Mouse (Mus musculus) T-helper 2 cell (primary cell): ENCODE results near the gene Gna15.

Experiments used
- in situ Hi-C: fragments of 300-600 bp; cut with MboI, MseI; formaldehyde crosslinking; loops from one replicate; pipeline ENCODE4 v1.15.1; 2025; ENCODE audit warnings: high pct_unique_total_duplicates

The Gna15 gene

GRCm38 (mm10) chr10:81524051-81524605, at the start of gene Gna15:
Gene Gna15 (minus strand): TSS chr10:81524225.
- in situ Hi-C loops = no loop called here

DNA sequence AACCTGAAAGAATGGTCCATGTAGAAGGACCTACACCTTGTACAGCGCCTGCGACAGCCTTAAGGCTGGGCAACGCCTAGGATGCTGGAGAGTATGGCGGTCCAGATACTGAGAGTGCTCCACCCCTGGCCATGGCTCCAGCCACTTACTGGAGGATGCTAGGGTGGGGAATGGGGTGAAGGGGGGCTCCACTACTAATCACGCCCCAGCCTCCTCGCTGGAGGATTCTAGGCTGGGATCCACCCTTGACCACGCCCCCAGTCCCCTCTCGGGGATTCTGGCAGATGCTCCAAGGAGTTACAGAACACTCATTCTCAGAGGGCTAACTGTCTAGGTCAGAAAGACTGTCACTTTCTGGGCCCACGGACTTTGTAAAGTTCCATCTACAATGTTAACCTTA, 49.0 kb upstream of the Gna15 start:
- in situ Hi-C loops = no loop called here

DNA sequence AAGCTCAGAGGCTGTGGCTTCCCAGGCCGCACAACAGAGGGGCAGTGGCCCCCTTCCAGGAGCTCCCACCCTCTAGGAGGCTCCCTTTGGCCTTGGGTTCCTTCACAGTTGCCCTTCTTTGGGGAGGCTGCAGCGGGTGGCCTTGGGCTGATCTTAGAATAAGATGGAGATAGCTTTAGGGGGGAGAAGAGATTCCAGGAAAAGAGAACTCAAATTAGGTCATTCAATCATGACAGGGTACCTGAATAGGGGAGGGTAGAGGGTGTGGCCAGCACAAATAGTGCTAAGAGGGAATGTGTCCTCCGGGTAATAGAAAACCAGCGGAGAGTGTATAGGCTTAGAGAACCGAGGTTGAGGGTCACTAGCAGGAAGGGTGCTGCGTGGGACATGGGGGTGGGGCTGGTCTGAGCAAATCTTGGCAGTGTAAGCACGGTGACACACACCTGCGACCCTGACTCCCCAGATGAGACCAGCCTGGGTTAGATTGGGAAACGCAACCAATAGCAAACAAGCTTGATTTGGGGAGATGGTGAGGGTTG, 48.2 kb upstream of the Gna15 start:
- in situ Hi-C loops = no loop called here

GRCm38 (mm10) chr10:81571501-81571876, 47.5 kb upstream of the Gna15 start:
- in situ Hi-C loops = no loop called here

- in situ Hi-C loops = no loop called here
Measured at GRCm38 (mm10) chr10:81570831-81571500, 46.9 kb upstream of the Gna15 start.

GRCm38 (mm10) chr10:81570238-81570800, 46.3 kb upstream of the Gna15 start:
- in situ Hi-C loops = no loop called here

DNA sequence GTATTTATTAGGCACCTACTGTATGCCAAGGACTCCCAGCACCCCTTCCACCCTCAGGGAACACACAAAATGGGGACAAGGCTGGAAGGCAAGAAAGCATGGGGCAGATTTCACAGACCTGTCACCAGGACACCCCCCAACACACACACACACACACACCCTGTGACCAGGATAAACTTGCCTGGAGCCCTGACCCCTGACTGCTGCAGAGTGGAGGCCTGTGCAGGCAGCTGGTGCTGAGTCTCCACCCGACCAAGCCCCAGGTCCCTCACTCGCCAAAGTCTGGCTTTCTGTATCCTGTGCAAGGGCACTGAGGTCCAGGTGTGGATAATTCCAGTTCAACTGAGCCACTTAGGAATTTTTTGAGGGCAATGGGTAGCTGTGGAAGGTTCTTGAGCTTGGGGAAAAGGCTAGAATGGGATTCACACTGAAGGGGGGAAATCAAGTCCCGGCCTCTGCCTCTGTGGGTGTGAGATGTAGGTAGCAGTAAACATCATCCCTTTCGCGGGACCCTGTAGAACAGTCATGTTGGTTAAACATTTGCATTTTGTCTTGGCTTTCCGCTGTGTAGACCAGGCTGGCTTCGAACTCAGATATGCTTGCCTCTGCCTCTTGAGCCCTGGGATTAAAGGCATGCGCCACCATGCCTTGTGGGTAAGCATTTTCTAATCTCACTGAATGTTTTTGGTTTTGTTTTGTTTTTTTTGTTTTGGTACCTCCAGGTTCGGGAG, 45.6 kb upstream of the Gna15 start:
- in situ Hi-C loops = loop anchor here (5.0 to 10.0 kb wide), 2 partner anchors 33 to 1435 kb away; partner anchors contain the start of gene Tle6

DNA sequence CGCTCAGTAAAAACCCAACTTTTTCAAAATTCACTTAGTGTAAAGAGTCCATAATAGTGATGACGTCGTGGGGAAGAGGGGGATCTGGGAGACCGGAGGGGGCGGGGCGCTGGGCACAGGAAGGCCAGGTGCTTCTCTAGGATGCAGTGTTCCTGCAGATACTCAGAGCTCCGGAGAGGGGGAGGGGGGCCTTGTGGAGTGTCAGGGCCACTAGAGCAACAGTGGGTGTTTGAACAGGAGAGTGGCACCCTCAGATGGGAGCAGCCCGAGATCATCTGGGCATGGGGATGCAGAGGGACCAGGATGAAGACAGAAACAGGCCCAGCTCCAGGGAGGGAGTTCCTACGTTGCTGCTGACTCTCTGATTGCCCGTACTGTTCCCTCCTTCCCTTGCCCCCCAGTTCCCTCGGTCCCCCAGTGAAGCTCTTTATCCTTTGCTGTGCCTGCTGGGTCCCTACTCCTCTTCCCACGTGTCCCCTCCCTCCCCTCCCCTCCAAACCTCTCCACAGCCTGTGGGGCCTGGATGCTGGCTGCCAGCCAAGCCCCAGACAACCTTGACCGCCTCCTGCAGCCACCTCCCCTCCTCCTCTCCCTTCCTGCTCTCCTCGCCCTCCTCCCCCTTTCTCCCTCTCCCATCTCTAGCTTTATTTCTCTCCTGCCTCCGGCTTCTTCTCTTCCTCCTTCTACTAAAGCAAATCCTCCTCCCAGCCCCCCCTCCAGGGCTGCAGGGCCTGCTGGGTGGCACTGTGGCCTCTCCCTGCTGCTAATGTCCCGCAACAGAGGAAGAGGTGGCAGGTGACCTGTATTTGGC, 44.6 kb upstream of the Gna15 start:
- in situ Hi-C loops = loop anchor here (5.0 to 10.0 kb wide), 2 partner anchors 34 to 1436 kb away; partner anchors contain the start of gene Tle6

DNA sequence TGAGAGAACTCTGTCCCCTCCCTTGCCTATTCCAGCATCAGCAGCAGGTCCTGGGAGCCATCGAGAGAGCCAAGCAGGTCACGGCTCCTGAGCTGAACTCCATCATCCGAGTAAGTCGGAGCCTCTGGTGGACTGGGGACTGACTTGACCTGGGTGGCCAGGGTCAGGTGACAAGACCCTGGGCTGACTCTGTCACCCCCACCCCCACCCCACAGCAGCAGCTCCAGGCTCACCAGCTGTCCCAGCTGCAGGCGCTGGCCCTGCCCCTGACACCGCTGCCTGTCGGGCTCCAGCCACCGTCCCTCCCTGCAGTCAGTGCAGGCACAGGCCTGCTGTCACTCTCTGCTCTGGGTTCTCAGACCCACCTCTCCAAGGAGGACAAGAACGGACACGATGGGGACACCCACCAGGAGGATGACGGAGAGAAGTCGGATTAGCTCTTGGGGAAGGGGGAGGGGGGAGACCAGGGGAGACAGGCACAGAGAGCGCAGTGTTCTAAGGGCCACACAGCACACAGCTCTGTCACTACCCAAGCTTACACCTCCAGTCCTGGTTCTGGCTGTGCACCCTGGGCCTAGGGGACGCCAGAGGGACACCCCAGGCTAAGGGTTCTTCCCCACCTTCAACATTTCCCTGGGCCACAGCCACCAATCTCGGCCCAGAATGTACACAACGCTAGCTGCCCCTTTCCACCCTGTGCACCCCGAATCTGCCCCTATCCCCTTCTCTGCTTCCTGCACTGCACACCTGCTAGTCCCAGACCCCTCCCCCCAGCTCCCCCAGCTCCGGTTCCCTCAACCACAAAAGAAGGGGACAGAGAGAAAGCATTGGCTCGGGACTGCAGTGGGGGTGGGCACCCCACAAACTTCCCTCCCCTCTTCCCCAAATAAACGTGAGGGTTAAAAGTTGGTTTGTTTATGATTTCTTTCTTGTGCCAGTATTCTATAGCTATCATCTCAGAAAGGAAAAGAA, 41.5 kb upstream of the Gna15 start:
- in situ Hi-C loops = loop anchor here (5.0 to 10.0 kb wide), 2 partner anchors 37 to 1439 kb away; partner anchors contain the start of gene Tle6

DNA sequence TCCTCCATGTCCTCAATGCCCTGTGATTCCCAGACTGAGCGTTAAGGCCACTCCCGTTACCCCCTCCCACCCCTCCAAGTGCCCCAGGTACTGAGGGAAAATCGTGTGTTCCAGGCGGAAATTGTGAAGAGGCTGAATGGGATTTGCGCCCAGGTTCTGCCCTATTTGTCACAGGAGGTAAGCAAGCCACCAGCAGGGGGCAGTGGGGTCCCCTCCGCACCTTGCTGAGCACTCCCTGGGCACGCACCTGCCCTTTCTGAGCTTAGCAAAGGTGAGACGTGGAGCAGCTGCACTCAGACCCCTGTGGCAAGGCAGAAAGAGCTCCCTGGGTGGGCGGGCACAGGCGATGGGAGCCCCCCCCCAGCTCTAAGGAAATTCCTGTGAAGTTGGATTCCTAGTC, 40.7 kb upstream of the Gna15 start:
- in situ Hi-C loops = loop anchor here (5.0 to 10.0 kb wide), 2 partner anchors 38 to 1440 kb away; partner anchors contain the start of gene Tle6

- in situ Hi-C loops = loop anchor here (10.0 kb wide), 1 partner anchor 1441 kb away; no protein-coding TSS in a partner anchor
Measured at GRCm38 (mm10) chr10:81564216-81564615, 40.2 kb upstream of the Gna15 start.

- in situ Hi-C loops = loop anchor here (10.0 kb wide), 1 partner anchor 1441 kb away; no protein-coding TSS in a partner anchor
Measured at GRCm38 (mm10) chr10:81563481-81563880, 39.5 kb upstream of the Gna15 start.

DNA sequence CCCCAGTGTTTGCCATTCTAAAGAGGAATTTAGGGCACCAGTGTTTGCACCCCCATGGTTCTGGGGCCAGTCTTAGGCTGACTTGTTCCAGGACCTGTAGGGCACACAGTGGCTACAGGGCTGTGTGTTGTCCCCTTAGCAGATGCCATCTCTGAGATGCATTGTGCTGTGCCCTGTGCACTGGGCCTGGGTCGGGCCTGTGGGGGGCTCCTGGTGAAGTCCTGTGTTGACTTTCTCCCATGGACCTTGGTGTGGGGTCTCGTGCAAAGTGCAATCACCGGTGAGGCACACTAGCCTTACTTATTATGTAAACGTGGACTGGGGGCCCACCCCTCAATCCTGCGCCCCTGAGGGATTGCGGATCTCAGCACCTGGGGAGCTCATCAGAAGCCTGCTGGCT, 38.4 kb upstream of the Gna15 start:
- in situ Hi-C loops = loop anchor here (10.0 kb wide), 1 partner anchor 1442 kb away; no protein-coding TSS in a partner anchor

- in situ Hi-C loops = loop anchor here (10.0 kb wide), 1 partner anchor 1444 kb away; no protein-coding TSS in a partner anchor
Measured at GRCm38 (mm10) chr10:81560719-81561459, 36.9 kb upstream of the Gna15 start.

GRCm38 (mm10) chr10:81559627-81560539, 35.9 kb upstream of the Gna15 start:
- in situ Hi-C loops = loop anchor here (10.0 kb wide), 1 partner anchor 1445 kb away; no protein-coding TSS in a partner anchor

DNA sequence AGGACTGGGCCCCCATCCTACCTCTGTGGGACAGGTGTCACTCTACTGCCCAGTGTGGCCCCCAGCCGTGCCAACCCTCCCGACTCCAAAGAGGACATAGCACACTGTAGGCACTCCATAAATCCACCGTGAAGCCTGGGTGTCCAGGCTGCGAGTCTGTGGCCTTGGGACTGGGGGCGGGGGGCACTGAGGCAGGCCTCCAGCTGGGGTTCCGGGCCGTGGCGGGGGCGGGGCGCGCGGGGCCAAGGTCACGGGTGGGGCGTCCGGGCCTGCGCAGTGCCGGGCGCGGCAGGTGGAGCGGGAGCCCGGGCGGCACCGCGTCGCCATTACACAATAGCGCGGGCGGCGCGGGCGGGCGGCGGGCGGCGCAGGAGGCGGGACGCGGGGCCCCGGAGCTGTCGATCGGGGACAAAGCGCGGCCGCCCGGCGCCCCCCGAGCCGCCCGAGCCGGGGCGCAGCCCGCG, 35.2 kb upstream of the Gna15 start, which contains the start of gene Aes:
Gene Aes, plus strand, starts transcription at position 326 of the 464 bp plus-strand sequence.
- in situ Hi-C loops = no loop called here

GRCm38 (mm10) chr10:81557491-81557890, 33.5 kb upstream of the Gna15 start:
- in situ Hi-C loops = no loop called here
